Mouse (Mus musculus): ENCODE data around the gene Hist1h3c.
"Not testable (repeated sequence)": the region's sequence is repeated elsewhere in the genome, so short reads cannot be mapped to it uniquely, and the experiment has no call there.

Hist1h3c gene

GRCm38 (mm10) chr13:23745381-23746161 lies at the start of gene Hist1h3c:
Hist1h3c (minus strand) TSS chr13:23745602.
- DNase-seq, result peak; percentile 60 to 80

GRCm38 (mm10) chr13:23792520-23792919 lies 47.1 kb upstream of the Hist1h3c start:
- peak in 1 of 2 experiments; percentile 19 for DNase-seq

GRCm38 (mm10) chr13:23779025-23779424 lies 33.6 kb upstream of the Hist1h3c start:
- no peak for DNase-seq

GRCm38 (mm10) chr13:23778339-23778738 lies 32.9 kb upstream of the Hist1h3c start:
- DNase-seq, result no peak

GRCm38 (mm10) chr13:23772561-23773313 lies 27.3 kb upstream of the Hist1h3c start:
- no peak for DNase-seq

- not testable (repeated sequence) for DNase-seq
Measured at GRCm38 (mm10) chr13:23769613-23770012, 24.2 kb upstream of the Hist1h3c start, which contains the start of gene Trim38. Trim38 (plus strand) TSS chr13:23769913.

- no peak for DNase-seq
Measured at GRCm38 (mm10) chr13:23768834-23769397, 23.5 kb upstream of the Hist1h3c start.

- DNase-seq, result no peak
Measured at GRCm38 (mm10) chr13:23766772-23767171, 21.4 kb upstream of the Hist1h3c start.

- no peak for DNase-seq
Measured at GRCm38 (mm10) chr13:23765172-23765513, 19.7 kb upstream of the Hist1h3c start.

GRCm38 (mm10) chr13:23764324-23765171 lies 19.1 kb upstream of the Hist1h3c start:
- no peak for DNase-seq

GRCm38 (mm10) chr13:23763586-23764323 lies 18.4 kb upstream of the Hist1h3c start, which contains the start of gene Hist1h1a:
Hist1h1a (plus strand) TSS chr13:23763666.
- peak; percentile 77 to 81 for DNase-seq

- no peak for DNase-seq
Measured at GRCm38 (mm10) chr13:23763242-23763585, 17.8 kb upstream of the Hist1h3c start.

- DNase-seq, result peak; percentile 43 to 58
Measured at GRCm38 (mm10) chr13:23761871-23762821, 16.7 kb upstream of the Hist1h3c start, which contains the start of gene Hist1h3a. Hist1h3a (minus strand) TSS chr13:23762386.

- peak; percentile 95 to 96 for DNase-seq
Measured at GRCm38 (mm10) chr13:23760972-23761864, 15.8 kb upstream of the Hist1h3c start, which contains the start of gene Hist1h4a. Hist1h4a (minus strand) TSS chr13:23761230.

- DNase-seq, result no peak
Measured at GRCm38 (mm10) chr13:23760240-23760971, 15.0 kb upstream of the Hist1h3c start.

- no peak for DNase-seq
Measured at GRCm38 (mm10) chr13:23759916-23760239, 14.5 kb upstream of the Hist1h3c start.

- no peak for DNase-seq
Measured at GRCm38 (mm10) chr13:23759251-23759771, 13.9 kb upstream of the Hist1h3c start.

- DNase-seq, result no peak
Measured at GRCm38 (mm10) chr13:23757921-23758320, 12.5 kb upstream of the Hist1h3c start.
